In genomic region chr14:17756732-17757131, GRCm38 (mm10) we compare ENCODE assay signal across 23 mouse cellular contexts.
"Had no signal": no experiment of that assay in that cellular context is flagged by ENCODE, and none has a peak within 500 bp of the region (broad histone marks: within the 10 kb centered on the region; RNA-seq: fewer than 3 reads in every experiment).

No protein-coding gene starts in this region.

- H3K4me2 ChIP-seq: limb, embryonic 13.5 days; lung, embryonic 14.5 days; midbrain, embryonic 13.5 days; neural tube, embryonic 13.5 days had no signal

- H3K9ac ChIP-seq: limb, embryonic 13.5 days; liver, embryonic 14.5 days; liver, postnatal 0 days; lung, embryonic 14.5 days; midbrain, embryonic 13.5 days; neural tube, embryonic 13.5 days had no signal

- H3K4me1 ChIP-seq: megakaryocyte, embryonic 14.5 days; midbrain, embryonic 13.5 days; neural tube, embryonic 13.5 days had no signal

- H3K27me3 ChIP-seq: limb, embryonic 13.5 days; megakaryocyte, embryonic 14.5 days; midbrain, embryonic 13.5 days; neural tube, embryonic 13.5 days had no signal

- H3K9me3 ChIP-seq: limb, embryonic 13.5 days; megakaryocyte, embryonic 14.5 days; midbrain, embryonic 10.5 days; midbrain, embryonic 13.5 days; neural tube, embryonic 13.5 days had no signal

- H3K4me3 ChIP-seq: limb, embryonic 13.5 days; megakaryocyte, embryonic 14.5 days; midbrain, embryonic 10.5 days; midbrain, embryonic 13.5 days; myocyte; neural tube, embryonic 13.5 days had no signal

- DNase-seq: kidney, adult 18-20 months; kidney, adult 9 months; kidney, postnatal 14 days; kidney, postnatal 4 days; left cerebral cortex, postnatal 4 days; liver; liver, postnatal 0 days; lung, embryonic 14.5 days; lung, postnatal 10 days; lung, postnatal 4 days; retina, postnatal 1 day; right cerebral cortex, postnatal 25 days; spleen, adult 18-20 months; thymus, postnatal 25 days had no signal

- H3K36me3 ChIP-seq: limb, embryonic 13.5 days; midbrain, embryonic 10.5 days; midbrain, embryonic 13.5 days; neural tube, embryonic 13.5 days had no signal

- H3K27ac ChIP-seq: limb, embryonic 13.5 days; liver, embryonic 14.5 days; midbrain, embryonic 10.5 days; midbrain, embryonic 13.5 days; neural tube, embryonic 13.5 days had no signal

- ATAC-seq: inflammation-experienced regulatory T-cells, adult 6 months; liver, postnatal 0 days; midbrain, embryonic 13.5 days; midbrain, embryonic 16.5 days had no signal
